Mouse (Mus musculus) neural tube, embryonic 14.5 days (tissue): ENCODE measurements at regions not wholly inside any gene's neighbourhood (a gene's known extent, or its start where the extent isn't known, plus 50 kb on each side); places are given as distances from the start of the nearest gene placed in this dataset.

Experiments
- ATAC-seq: fragments of 200-750 bp; cut with Nextera tagmentation; 2 replicates; pipeline ENCODE4 v1.8.0; 2017; ENCODE audit warnings: low read depth, mild to moderate bottlenecking, moderate TSS enrichment, moderate library complexity
- H3K27ac ChIP-seq: fragments of 300-500 bp; sonication (generic); 2 replicates; pipeline ENCODE4 v1.5.1; 2014; ENCODE audit warnings: low read depth, mild to moderate bottlenecking, control low read depth, low read length, moderate library complexity, mixed read lengths
- H3K27me3 ChIP-seq: fragments of 300-500 bp; sonication (generic); 2 replicates; pipeline ENCODE4 v1.6.1; 2014; ENCODE audit warnings: low read length; ENCODE audit not compliant: control insufficient read depth, insufficient read depth
- H3K36me3 ChIP-seq: fragments of 300-500 bp; sonication (generic); 2 replicates; pipeline ENCODE4 v1.6.1; 2014; ENCODE audit warnings: low read length, mixed read lengths; ENCODE audit not compliant: control insufficient read depth, insufficient read depth
- H3K4me1 ChIP-seq: fragments of 300-500 bp; sonication (generic); 2 replicates; pipeline ENCODE4 v1.6.1; 2014; ENCODE audit warnings: low read length; ENCODE audit not compliant: control insufficient read depth, insufficient read depth
- H3K4me2 ChIP-seq: fragments of 300-500 bp; sonication (generic); 2 replicates; pipeline ENCODE4 v1.6.1; 2014; ENCODE audit warnings: mild to moderate bottlenecking, low read depth, low read length, control low read depth
- H3K4me3 ChIP-seq: fragments of 300-500 bp; sonication (generic); 2 replicates; pipeline ENCODE4 v1.5.1; 2014; ENCODE audit warnings: low read depth, low read length, control low read depth, mixed read lengths
- H3K9ac ChIP-seq: fragments of 300-500 bp; sonication (generic); replicated peaks from 2 replicates; pipeline ENCODE4 v1.6.1; 2014; ENCODE audit warnings: low read depth, mild to moderate bottlenecking, control low read depth, low read length, mixed read lengths
- H3K9me3 ChIP-seq: fragments of 300-500 bp; sonication (generic); 2 replicates; pipeline ENCODE4 v1.6.1; 2016; ENCODE audit warnings: low read length; ENCODE audit not compliant: control insufficient read depth
- WGBS: fragments of 180-500 bp; shearing (Covaris S2); extraction: QIAGEN DNeasy Blood & Tissue Kit; methylation state at CpG from one replicate; pipeline ENCODE4 v1.1.7; 2014; 5-methylcytosine and 5-hydroxymethylcytosine counted together

GRCm38 (mm10) chr5:149947491-149947890, 71.0 kb upstream of the Rxfp2 start:
- H3K36me3 ChIP-seq, result no peaks in the 10 kb centered on the region
- H3K4me3 ChIP-seq, result no peak overlapping the region
- H3K9me3 ChIP-seq, result no peaks in the 10 kb centered on the region
- H3K27ac ChIP-seq, result no peak overlapping the region
- H3K4me2 ChIP-seq, result no peak overlapping the region
- no peak for ATAC-seq
- no peaks in the 10 kb centered on the region for H3K4me1 ChIP-seq
- no peaks in the 10 kb centered on the region for H3K27me3 ChIP-seq
- H3K9ac ChIP-seq, result no peak overlapping the region
- WGBS, result 83% methylated on average over 2 of the region's 2 CpGs

GRCm38 (mm10) chr5:149956931-149957330, 61.5 kb upstream of the Rxfp2 start:
- WGBS, result 67% methylated on average over 4 of the region's 4 CpGs
- ATAC-seq, result no peak
- Histone ChIP-seq H3K4me2 (no peak overlapping the region), H3K27me3 (no peaks in the 10 kb centered on the region), H3K9me3 (no peaks in the 10 kb centered on the region), H3K36me3 (no peaks in the 10 kb centered on the region), H3K27ac (no peak overlapping the region), H3K9ac (no peak overlapping the region), H3K4me3 (no peak overlapping the region), H3K4me1 (no peaks in the 10 kb centered on the region)

- Histone ChIP-seq H3K4me2 (no peak overlapping the region), H3K9me3 (no peaks in the 10 kb centered on the region), H3K36me3 (no peaks in the 10 kb centered on the region), H3K27me3 (no peaks in the 10 kb centered on the region), H3K9ac (no peak overlapping the region), H3K4me1 (0 out of 2 replicates have a peak, but pooled peaks cover 2% of the 10 kb centered on the region), H3K27ac (no peak overlapping the region), H3K4me3 (no peak overlapping the region)
- 74% methylated on average over 11 of the region's 11 CpGs for WGBS
- no peak for ATAC-seq
Measured at GRCm38 (mm10) chr5:149961178-149961577, 57.3 kb upstream of the Rxfp2 start.

- no peaks in the 10 kb centered on the region for H3K27me3 ChIP-seq
- H3K4me3 ChIP-seq, result no peak overlapping the region
- H3K4me1 ChIP-seq, result 0 out of 2 replicates have a peak, but pooled peaks cover 4% of the 10 kb centered on the region
- no peaks in the 10 kb centered on the region for H3K36me3 ChIP-seq
- H3K4me2 ChIP-seq, result no peak overlapping the region
- H3K9me3 ChIP-seq, result no peaks in the 10 kb centered on the region
- peak; percentile 69; the same call in 1 of the 2 replicates for ATAC-seq
- H3K9ac ChIP-seq, result no peak overlapping the region
- WGBS, result 10% methylated on average over 13 of the region's 13 CpGs
- H3K27ac ChIP-seq, result peak overlapping the region; percentile 34; the same call in 1 of the 2 replicates
Measured at GRCm38 (mm10) chr5:149964748-149965147, 53.7 kb upstream of the Rxfp2 start.
